Mouse (Mus musculus): Measurements from ENCODE around the gene Acsl5.

The Acsl5 gene

DNA sequence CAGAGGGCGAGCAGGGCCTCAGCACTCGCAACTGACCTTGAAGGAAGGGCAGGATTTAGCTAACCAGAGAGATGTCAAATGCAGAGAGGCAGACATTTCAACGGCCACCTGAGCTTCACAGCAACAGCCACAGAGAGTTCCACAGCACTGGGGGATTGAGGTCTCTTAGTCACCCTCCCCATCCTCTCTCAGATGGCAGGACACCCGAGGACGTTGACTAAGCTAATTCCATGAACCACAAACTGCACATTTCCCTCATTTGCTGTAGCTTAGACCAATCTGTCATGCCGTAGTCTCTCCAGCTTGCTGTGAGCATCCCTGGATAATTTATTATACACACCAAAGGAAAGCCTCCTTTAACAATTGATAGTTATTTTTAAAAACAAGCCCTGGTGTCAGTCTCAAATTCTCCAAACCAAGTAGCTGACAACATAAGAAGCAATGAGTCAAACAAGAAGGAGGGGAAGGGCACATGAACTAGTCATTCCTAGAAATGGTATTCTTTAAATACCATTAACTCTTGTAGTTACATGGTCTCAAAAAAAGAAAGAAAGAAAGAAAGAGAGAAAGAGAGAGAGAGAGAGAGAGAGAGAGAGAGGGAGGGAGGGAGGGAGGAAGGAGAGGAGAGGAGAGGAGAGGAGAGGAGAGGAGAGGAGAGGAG is 11.8 kb upstream of the Acsl5 start:
- ATAC-seq (ENCODE audit: low TSS enrichment): no peak

DNA sequence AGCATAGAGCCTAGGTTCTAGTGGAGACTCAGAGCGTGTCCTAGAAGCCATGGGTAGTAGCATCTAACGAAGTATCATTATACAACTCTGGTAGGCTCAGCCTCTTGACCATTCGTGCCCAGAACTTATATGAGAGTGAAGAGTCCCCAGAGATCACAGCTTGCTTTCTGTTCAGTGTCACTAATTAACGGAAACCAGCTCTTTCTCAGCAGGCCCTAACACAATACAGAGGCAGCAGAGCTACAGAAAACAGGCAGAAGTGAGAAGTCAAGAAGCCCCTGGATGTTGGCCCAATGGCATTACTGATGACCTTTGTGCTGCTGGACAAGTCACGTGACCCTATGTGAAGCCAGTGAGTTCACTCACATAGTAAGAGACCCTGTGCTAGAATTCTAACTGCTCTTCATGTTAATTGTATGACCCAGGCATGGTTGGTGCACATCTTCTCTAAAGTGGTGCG is 10.5 kb upstream of the Acsl5 start, which contains the start of gene Gucy2g:
Gucy2g (minus strand) TSS at position 51 of the 460 bp plus-strand sequence.
- ATAC-seq (ENCODE audit: low TSS enrichment): no peak

GRCm38 (mm10) chr19:55244791-55245231 is 6.9 kb upstream of the Acsl5 start:
- ATAC-seq (ENCODE audit: low TSS enrichment): peak; percentile 99

DNA sequence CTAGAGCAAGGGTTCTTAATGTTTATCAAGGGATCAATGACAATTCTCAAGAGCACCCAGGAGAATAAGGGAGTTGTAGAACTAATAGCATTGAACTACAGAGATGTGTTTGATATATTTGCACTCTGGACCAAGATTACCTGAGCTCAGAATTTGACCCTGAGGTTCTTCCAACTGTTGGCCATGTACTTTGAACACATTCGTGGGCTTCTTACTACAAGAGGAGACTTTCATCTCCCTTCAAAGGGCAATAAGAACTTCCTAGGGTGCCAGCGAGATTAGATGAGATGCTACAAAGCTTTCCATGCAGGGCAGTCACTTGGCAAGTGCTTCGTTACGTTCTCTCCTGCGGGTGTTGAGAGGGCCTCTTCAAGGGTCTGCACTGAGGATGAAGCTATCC is 4.2 kb upstream of the Acsl5 start:
- no peak for ATAC-seq (ENCODE audit: low TSS enrichment)

DNA sequence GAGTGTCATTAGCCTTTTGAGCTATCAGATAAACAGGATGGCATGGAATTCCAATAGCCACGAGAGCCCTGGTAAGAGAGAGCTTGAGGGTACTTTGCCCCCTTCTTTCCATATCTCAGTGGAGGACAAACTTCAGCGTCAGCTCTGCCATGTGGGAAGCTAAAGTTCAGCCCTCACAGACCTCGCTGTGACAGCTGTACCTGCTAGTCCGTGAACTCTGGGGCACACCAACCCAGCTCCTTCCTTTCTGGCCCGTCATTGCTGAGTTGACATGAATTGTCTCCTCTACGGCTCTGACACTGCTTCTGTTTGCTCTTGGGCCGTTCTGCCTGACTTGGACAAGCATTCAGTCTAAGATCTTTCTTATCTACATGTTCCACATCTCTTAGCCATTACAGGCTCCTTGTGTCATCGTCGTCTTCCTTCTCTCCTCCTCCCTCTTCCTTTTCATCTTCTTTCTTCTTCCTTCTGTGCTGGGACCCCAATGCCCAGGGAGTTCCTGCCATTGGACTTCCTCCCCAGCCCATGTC is 3.7 kb upstream of the Acsl5 start:
- no peak for ATAC-seq (ENCODE audit: low TSS enrichment)

GRCm38 (mm10) chr19:55250451-55250850 is 1.3 kb upstream of the Acsl5 start:
- ATAC-seq (ENCODE audit: low TSS enrichment): no peak

DNA sequence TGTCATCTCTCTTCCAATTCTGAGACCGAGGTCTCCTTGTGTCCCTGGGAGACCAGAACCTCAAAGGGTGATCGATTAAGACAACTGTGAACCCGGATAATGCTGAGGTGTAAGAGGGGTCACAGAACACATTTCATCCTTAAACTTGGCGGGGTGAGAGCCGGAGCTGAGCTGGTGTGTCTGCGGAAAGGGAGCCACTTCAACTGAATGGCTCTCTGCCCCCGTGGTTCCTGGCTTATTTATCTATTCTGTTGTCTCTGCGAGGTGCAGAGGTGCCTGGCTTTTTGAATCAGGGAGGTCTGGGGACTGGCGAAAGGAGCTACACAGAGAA is 1.5 kb downstream of the Acsl5 start:
- ATAC-seq (ENCODE audit: low TSS enrichment): peak; percentile 11; the same call in 1 of the 2 replicates

- peak; percentile 71 for ATAC-seq (ENCODE audit: low TSS enrichment)
These were observed 2.1 kb downstream of the Acsl5 start for GRCm38 (mm10) chr19:55253570-55254441.

GRCm38 (mm10) chr19:55254513-55255016 is 2.8 kb downstream of the Acsl5 start:
- no peak for ATAC-seq (ENCODE audit: low TSS enrichment)

GRCm38 (mm10) chr19:55256156-55256555 is 4.4 kb downstream of the Acsl5 start:
- peak; percentile 33 for ATAC-seq (ENCODE audit: low TSS enrichment)

GRCm38 (mm10) chr19:55257656-55258375 is 6.1 kb downstream of the Acsl5 start:
- ATAC-seq (ENCODE audit: low TSS enrichment): no peak

DNA sequence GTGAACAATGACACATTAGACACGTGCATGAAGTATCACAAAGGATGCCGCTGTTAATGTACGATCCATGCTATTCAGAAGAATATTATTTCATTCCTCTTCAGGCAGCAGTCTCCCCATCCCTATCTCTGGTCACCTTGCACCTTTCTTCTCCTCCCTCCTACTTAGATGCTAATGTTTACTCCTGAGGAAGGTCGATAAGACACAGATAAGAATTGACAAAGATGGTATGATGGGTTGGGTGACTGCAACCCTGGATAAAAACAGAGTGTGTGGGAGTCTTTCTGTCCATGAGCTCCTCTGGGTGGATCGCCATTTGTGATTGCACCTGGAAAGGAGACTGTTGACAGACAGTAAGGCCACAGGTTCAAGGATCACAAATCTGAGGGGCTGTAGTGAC is 6.8 kb downstream of the Acsl5 start:
- no peak for ATAC-seq (ENCODE audit: low TSS enrichment)

DNA sequence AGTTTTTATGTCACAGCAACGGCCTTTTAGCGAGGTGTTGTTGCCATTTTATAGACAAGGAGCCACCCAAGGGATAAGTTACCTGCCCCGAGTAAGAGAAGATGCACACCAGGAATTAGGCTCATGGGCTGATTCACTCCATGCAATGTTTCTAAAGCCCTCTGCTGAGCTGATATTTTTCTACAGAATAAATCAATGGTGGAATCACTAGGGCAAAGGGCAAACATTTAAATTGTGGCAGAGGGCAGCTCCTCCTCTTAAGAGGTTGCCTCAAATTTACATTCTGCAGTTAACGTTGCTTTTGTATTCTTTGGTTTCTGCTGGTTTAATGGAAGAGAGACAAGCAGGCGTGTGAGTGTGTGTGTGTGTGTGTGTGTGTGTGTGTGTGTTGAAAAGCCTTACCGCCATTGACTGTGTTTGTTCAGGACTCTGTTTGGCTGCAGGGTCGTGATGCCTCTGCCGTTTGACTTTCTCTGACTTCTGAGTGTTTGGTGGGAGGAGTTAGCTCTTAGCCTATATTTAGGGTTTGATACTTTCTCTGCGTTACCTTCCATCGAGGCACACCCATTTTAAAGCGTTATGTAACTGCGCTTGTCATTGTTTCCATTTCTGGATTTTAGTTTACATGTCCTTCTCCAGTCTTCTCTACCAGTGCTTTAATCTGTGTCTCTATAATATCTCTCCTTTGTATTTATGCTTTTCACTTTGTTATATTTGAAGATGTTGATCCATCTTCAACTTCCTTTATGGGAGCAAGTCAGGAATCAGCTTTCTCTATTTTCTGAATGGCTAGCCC is 8.8 kb downstream of the Acsl5 start:
- no peak for ATAC-seq (ENCODE audit: low TSS enrichment)

GRCm38 (mm10) chr19:55265269-55265668 is 13.5 kb downstream of the Acsl5 start:
- ATAC-seq (ENCODE audit: low TSS enrichment): no peak

GRCm38 (mm10) chr19:55266786-55267185 is 15.0 kb downstream of the Acsl5 start:
- no peak for ATAC-seq (ENCODE audit: low TSS enrichment)

- no peak for ATAC-seq (ENCODE audit: low TSS enrichment)
These were observed 16.4 kb downstream of the Acsl5 start for GRCm38 (mm10) chr19:55268150-55268549.

DNA sequence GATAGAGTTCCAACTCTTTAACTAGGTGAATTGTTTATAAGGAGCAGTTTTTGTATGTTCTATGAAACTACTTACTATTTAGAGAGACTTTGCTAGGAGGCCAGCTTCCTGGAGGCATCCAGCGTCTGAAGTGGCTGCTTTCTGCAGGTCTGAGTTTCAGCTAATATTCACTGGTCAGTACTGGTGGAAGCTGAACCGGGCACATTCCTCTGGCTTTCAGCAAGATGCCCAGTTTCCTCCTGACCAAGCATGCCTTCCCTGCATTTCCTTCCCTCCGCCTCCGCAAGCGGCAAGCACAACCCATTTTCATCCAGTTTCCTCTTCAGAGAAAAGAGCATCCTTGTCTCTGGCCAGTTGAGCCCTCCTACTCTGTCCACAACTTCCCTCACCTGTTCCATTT is 17.3 kb downstream of the Acsl5 start:
- ATAC-seq (ENCODE audit: low TSS enrichment): no peak

DNA sequence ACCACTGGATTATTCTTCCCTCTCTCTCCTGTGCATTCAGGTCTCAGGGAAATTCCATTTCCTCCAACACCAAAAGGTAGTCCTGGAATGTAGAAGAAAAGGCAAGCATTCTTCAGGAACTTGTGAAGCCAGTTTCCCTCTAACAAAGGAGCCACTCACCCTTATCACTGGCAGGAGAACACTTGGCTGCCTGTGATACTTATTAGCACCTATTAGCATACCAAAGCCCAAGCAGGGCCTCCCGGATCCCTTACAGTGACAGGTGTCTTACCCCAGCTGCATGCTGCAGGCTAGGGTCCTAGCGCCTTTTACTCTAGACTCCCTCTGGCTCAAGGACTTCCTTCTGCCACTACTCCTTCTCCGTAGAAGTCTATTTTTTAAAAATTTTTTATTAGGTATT is 19.7 kb downstream of the Acsl5 start:
- ATAC-seq (ENCODE audit: low TSS enrichment): no peak

- no peak for ATAC-seq (ENCODE audit: low TSS enrichment)
These were observed 21.6 kb downstream of the Acsl5 start for GRCm38 (mm10) chr19:55273340-55273739.

DNA sequence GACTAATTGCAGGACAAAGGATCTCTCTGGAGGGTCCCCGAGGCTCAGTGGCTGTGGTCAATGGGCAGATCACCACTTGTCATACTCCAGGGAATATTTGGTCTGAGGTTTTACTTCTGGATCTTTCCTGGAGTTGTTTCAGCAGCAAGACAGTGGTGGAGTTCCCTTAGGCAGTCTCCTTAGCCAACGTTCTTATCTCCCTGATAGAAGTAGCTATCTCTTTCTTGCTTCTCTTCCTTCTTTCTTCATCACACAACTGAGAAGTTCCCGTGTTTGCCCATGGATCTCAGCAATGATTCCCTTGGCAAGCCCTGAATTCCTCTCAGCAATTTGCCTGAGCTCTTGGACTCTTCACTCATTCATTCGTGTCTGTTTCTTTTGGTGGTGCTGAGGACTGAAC is 24.4 kb downstream of the Acsl5 start:
- ATAC-seq (ENCODE audit: low TSS enrichment): no peak

DNA sequence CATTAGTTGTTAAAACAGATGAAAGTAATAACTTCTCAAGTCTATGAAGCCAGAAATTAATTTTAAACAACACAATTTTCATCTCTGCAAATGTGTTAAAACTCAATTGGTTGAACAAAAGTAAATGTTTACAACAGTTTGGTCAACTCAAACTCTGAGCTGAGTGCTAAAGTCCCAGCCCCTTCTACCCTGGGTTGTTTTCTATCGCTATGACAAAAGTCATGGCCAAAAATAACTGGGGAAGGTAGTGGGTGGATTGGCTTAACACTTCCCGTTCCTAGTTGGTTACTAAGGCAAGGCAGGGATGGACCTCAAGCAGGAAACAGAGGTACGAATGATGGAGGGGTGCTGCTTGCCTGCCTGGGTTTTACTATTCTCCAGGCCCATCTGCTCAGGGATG is 25.0 kb downstream of the Acsl5 start:
- no peak for ATAC-seq (ENCODE audit: low TSS enrichment)

All from frontal cortex, adult (tissue).